Mouse (Mus musculus) G1E (cell line): ENCODE measurements around the gene Ckmt1.

Experiments
- CTCF ChIP-seq: IDR thresholded peaks from 2 replicates; pipeline ENCODE4 v1.5.1; 2012; ENCODE audit warnings: low read depth, low read length, inconsistent platforms, mixed read lengths
- GATA1 ChIP-seq: IDR thresholded peaks from 2 replicates; pipeline ENCODE4 v1.6.1; 2012; ENCODE audit warnings: borderline replicate concordance, low read length, inconsistent platforms, mixed read lengths
- GATA2 ChIP-seq: IDR thresholded peaks from 2 replicates; pipeline ENCODE4 v1.6.1; 2012; ENCODE audit warnings: low read depth, low read length, inconsistent platforms, borderline replicate concordance
- POLR2AphosphoS5 ChIP-seq: IDR thresholded peaks from 2 replicates; pipeline ENCODE4 v1.6.1; 2012; ENCODE audit warnings: low read depth, low read length, inconsistent platforms; ENCODE audit not compliant: insufficient replicate concordance
- TAL1 ChIP-seq: conservative IDR thresholded peaks from 2 replicates; pipeline ENCODE4 v1.6.1; 2012; ENCODE audit warnings: low read depth, low read length, inconsistent platforms, mixed read lengths

GRCm38 (mm10) chr2:121354378-121354777 is 3.1 kb upstream of the Ckmt1 start:
- no peak for TF ChIP-seq CTCF
- no peak for TF ChIP-seq GATA1
- no peak for TF ChIP-seq GATA2
- TF ChIP-seq TAL1: no peak
- TF ChIP-seq POLR2AphosphoS5: no peak
